Mouse (Mus musculus) forebrain, embryonic 16.5 days (tissue): Measurements from ENCODE around the gene Sec11a. TPM values are rescaled to one million over a fixed set of nuclear protein-coding genes. Genes with fewer than 3 reads are reported as not detected.

ENCODE experiments used
- ATAC-seq: fragments of 200-750 bp; cut with Nextera tagmentation; 2 replicates; pipeline ENCODE4 v1.8.0; 2017; ENCODE audit warnings: mild to moderate bottlenecking, moderate library complexity
- H3K27ac ChIP-seq: fragments of 300-500 bp; sonication (generic); 2 replicates; pipeline ENCODE4 v1.5.1; 2014; ENCODE audit warnings: low read length, control low read depth
- H3K27me3 ChIP-seq: fragments of 300-500 bp; sonication (generic); replicated peaks from 2 replicates; pipeline ENCODE4 v1.6.1; 2014; ENCODE audit warnings: low read length; ENCODE audit not compliant: control insufficient read depth, insufficient read depth
- H3K36me3 ChIP-seq: fragments of 300-500 bp; sonication (generic); 2 replicates; pipeline ENCODE4 v1.6.1; 2014; ENCODE audit not compliant: control insufficient read depth, insufficient read depth
- H3K4me1 ChIP-seq: fragments of 300-500 bp; sonication (generic); replicated peaks from 2 replicates; pipeline ENCODE4 v1.6.1; 2014; ENCODE audit warnings: low read length; ENCODE audit not compliant: control insufficient read depth, insufficient read depth
- H3K4me2 ChIP-seq: fragments of 300-500 bp; sonication (generic); 2 replicates; pipeline ENCODE4 v1.6.1; 2014; ENCODE audit warnings: mild to moderate bottlenecking, low read length, control low read depth
- H3K4me3 ChIP-seq: fragments of 300-500 bp; sonication (generic); replicated peaks from 2 replicates; pipeline ENCODE4 v1.5.1; 2014; ENCODE audit warnings: mild to moderate bottlenecking, low read length, control low read depth
- H3K9ac ChIP-seq: fragments of 300-500 bp; sonication (generic); replicated peaks from 2 replicates; pipeline ENCODE4 v1.6.1; 2014; ENCODE audit warnings: low read depth, low read length, control low read depth
- H3K9me3 ChIP-seq: fragments of 300-500 bp; sonication (generic); 2 replicates; pipeline ENCODE4 v1.6.1; 2016; ENCODE audit warnings: low read length; ENCODE audit not compliant: control insufficient read depth
- WGBS: fragments of 180-500 bp; shearing (Covaris S2); extraction: QIAGEN DNeasy Blood & Tissue Kit; methylation state at CpG from one replicate; pipeline ENCODE4 v1.1.7; 2014; 5-methylcytosine and 5-hydroxymethylcytosine counted together
- polyA plus RNA-seq: library from polyadenylated mRNA; unstranded; fragments of >200 nt; fragmentation: Nextera tagmentation; extraction: Ambion mirVana; gene quantifications from 2 replicates; pipeline ENCODE4 v1.2.1, GENCODE M21; 2015

The Sec11a gene
- polyA plus RNA-seq, 1 experiment from 2014 or later = 146 TPM

GRCm38 (mm10) chr7:80932777-80933176 is 14.8 kb downstream of the Sec11a start:
- Histone ChIP-seq H3K27ac (no peak overlapping the region), H3K9me3 (no peaks in the 10 kb centered on the region), H3K9ac (no peak overlapping the region), H3K4me3 (no peak overlapping the region), H3K4me1 (no peaks in the 10 kb centered on the region), H3K4me2 (no peak overlapping the region), H3K36me3 (peaks cover 17% of the 10 kb centered on the region), H3K27me3 (no peaks in the 10 kb centered on the region)
- WGBS = 83% methylated on average over 1 of the region's 1 CpGs
- no peak for ATAC-seq

GRCm38 (mm10) chr7:80931618-80932207 is 15.9 kb downstream of the Sec11a start:
- Histone ChIP-seq H3K9me3 (no peaks in the 10 kb centered on the region), H3K27me3 (no peaks in the 10 kb centered on the region), H3K27ac (no peak overlapping the region), H3K4me1 (no peaks in the 10 kb centered on the region), H3K9ac (no peak overlapping the region), H3K4me2 (no peak overlapping the region), H3K4me3 (no peak overlapping the region), H3K36me3 (peaks cover 17% of the 10 kb centered on the region)
- 85% methylated on average over 8 of the region's 8 CpGs for WGBS
- ATAC-seq = no peak

- Histone ChIP-seq H3K27ac (no peak overlapping the region), H3K4me1 (no peaks in the 10 kb centered on the region), H3K4me2 (no peak overlapping the region), H3K36me3 (peaks cover 20% of the 10 kb centered on the region), H3K27me3 (no peaks in the 10 kb centered on the region), H3K4me3 (no peak overlapping the region), H3K9ac (no peak overlapping the region), H3K9me3 (no peaks in the 10 kb centered on the region)
- 84% methylated on average over 2 of the region's 2 CpGs for WGBS
- no peak for ATAC-seq
Measured at GRCm38 (mm10) chr7:80923165-80923564, 24.4 kb downstream of the Sec11a start.

GRCm38 (mm10) chr7:80919647-80920008 is 28.0 kb downstream of the Sec11a start:
- Histone ChIP-seq H3K9me3 (no peaks in the 10 kb centered on the region), H3K4me2 (no peak overlapping the region), H3K9ac (no peak overlapping the region), H3K27ac (no peak overlapping the region), H3K36me3 (peaks cover 17% of the 10 kb centered on the region), H3K4me3 (no peak overlapping the region), H3K4me1 (no peaks in the 10 kb centered on the region), H3K27me3 (no peaks in the 10 kb centered on the region)
- WGBS = 93% methylated on average over 5 of the region's 5 CpGs
- ATAC-seq = no peak

- no peak for ATAC-seq
- Histone ChIP-seq H3K36me3 (peaks cover 17% of the 10 kb centered on the region), H3K4me2 (no peak overlapping the region)
Measured at GRCm38 (mm10) chr7:80918982-80919646, 28.5 kb downstream of the Sec11a start.

GRCm38 (mm10) chr7:80917916-80918465 is 29.6 kb downstream of the Sec11a start:
- H3K4me2 ChIP-seq = no peak overlapping the region
- no peak overlapping the region for H3K4me3 ChIP-seq
- 88% methylated on average over 4 of the region's 4 CpGs for WGBS
- no peaks in the 10 kb centered on the region for H3K9me3 ChIP-seq
- H3K9ac ChIP-seq = no peak overlapping the region
- H3K36me3 ChIP-seq = peaks cover 17% of the 10 kb centered on the region
- no peaks in the 10 kb centered on the region for H3K27me3 ChIP-seq
- H3K27ac ChIP-seq = no peak overlapping the region
- no peaks in the 10 kb centered on the region for H3K4me1 ChIP-seq
- no peak for ATAC-seq

More at GRCm38 (mm10) chr7:80918982-80919646, 28.5 kb downstream of the Sec11a start:
- Histone ChIP-seq H3K9ac (no peak overlapping the region), H3K27ac (no peak overlapping the region), H3K9me3 (no peaks in the 10 kb centered on the region), H3K4me3 (no peak overlapping the region), H3K27me3 (no peaks in the 10 kb centered on the region), H3K4me1 (no peaks in the 10 kb centered on the region)
- 90% methylated on average over 8 of the region's 8 CpGs for WGBS

- no peak overlapping the region for H3K4me3 ChIP-seq
- H3K9me3 ChIP-seq = no peaks in the 10 kb centered on the region
- no peak overlapping the region for H3K9ac ChIP-seq
- ATAC-seq = no peak
- H3K36me3 ChIP-seq = peaks cover 17% of the 10 kb centered on the region
- no peaks in the 10 kb centered on the region for H3K4me1 ChIP-seq
- no peaks in the 10 kb centered on the region for H3K27me3 ChIP-seq
- no peak overlapping the region for H3K4me2 ChIP-seq
- WGBS = 87% methylated on average over 8 of the region's 8 CpGs
- no peak overlapping the region for H3K27ac ChIP-seq
Measured at GRCm38 (mm10) chr7:80912496-80912895, 35.1 kb downstream of the Sec11a start.

GRCm38 (mm10) chr7:80911053-80911452 is 36.5 kb downstream of the Sec11a start:
- WGBS = 86% methylated on average over 7 of the region's 7 CpGs
- Histone ChIP-seq H3K4me3 (no peak overlapping the region), H3K27me3 (no peaks in the 10 kb centered on the region), H3K27ac (no peak overlapping the region), H3K9ac (no peak overlapping the region), H3K4me2 (no peak overlapping the region), H3K36me3 (peaks cover 18% of the 10 kb centered on the region), H3K9me3 (no peaks in the 10 kb centered on the region), H3K4me1 (no peaks in the 10 kb centered on the region)
- ATAC-seq = no peak

GRCm38 (mm10) chr7:80904921-80905515 is 42.6 kb downstream of the Sec11a start, which contains the start of gene Nmb:
TSS of gene Nmb (minus strand) at chr7:80905076.
- WGBS = 2% methylated on average over 19 of the region's 19 CpGs
- Histone ChIP-seq H3K27ac (peak within 1 kb of the TSS; percentile 54), H3K4me1 (peaks cover 28% of the 10 kb centered on the region)

More at GRCm38 (mm10) chr7:80904921-80905515, 42.6 kb downstream of the Sec11a start, which contains the start of gene Nmb:
- ATAC-seq = peak; percentile 75
- H3K4me3 ChIP-seq = peak within 1 kb of the TSS; percentile 42
- H3K9ac ChIP-seq = peak within 1 kb of the TSS; percentile 61
- no peaks in the 10 kb centered on the region for H3K27me3 ChIP-seq
- H3K4me2 ChIP-seq = peak within 1 kb of the TSS; percentile 87
- peaks cover 11% of the 10 kb centered on the region for H3K36me3 ChIP-seq
- no peaks in the 10 kb centered on the region for H3K9me3 ChIP-seq
